Mouse (Mus musculus) small intestine, adult 2 months (tissue): Measurements from ENCODE around the gene Socs1. TPM values are rescaled to one million over a fixed set of nuclear protein-coding genes. Genes with fewer than 3 reads are reported as not detected.

Experiments used
- H3K27ac ChIP-seq: fragments of 200-500 bp; 2 replicates; pipeline ENCODE4 v1.5.1; 2012; ENCODE audit warnings: low read depth, low read length, control low read depth, inconsistent platforms; ENCODE audit not compliant: insufficient read depth
- H3K27me3 ChIP-seq: fragments of 200-500 bp; 2 replicates; pipeline ENCODE4 v1.6.1; 2012; ENCODE audit warnings: mild to moderate bottlenecking, moderate library complexity, low read length, inconsistent platforms; ENCODE audit not compliant: control insufficient read depth, insufficient read depth
- H3K36me3 ChIP-seq: fragments of 200-500 bp; 2 replicates; pipeline ENCODE4 v1.6.1; 2012; ENCODE audit warnings: mild to moderate bottlenecking, low read length, control low read depth, inconsistent platforms; ENCODE audit not compliant: control insufficient read depth, insufficient read depth
- H3K4me1 ChIP-seq: fragments of 200-500 bp; 2 replicates; pipeline ENCODE4 v1.6.1; 2012; ENCODE audit warnings: low read length, inconsistent platforms, mixed read lengths; ENCODE audit not compliant: control insufficient read depth, insufficient read depth, insufficient read length
- H3K4me3 ChIP-seq: fragments of 200-500 bp; 2 replicates; pipeline ENCODE4 v1.5.1; 2012; ENCODE audit warnings: low read depth, mild to moderate bottlenecking, control low read depth, inconsistent platforms, low read length, moderate library complexity
- CTCF ChIP-seq: fragments of 200-500 bp; IDR thresholded peaks from 2 replicates; pipeline ENCODE4 v1.5.1; 2012; ENCODE audit warnings: low read depth, mild to moderate bottlenecking, control low read depth, inconsistent platforms, low read length, moderate library complexity, mixed read lengths; ENCODE audit not compliant: insufficient replicate concordance, insufficient read length; ENCODE audit errors: extremely low read depth
- POLR2A ChIP-seq: fragments of 200-500 bp; IDR thresholded peaks from 2 replicates; pipeline ENCODE4 v1.6.1; 2012; ENCODE audit warnings: low read depth, mild to moderate bottlenecking, control low read depth, inconsistent platforms, low read length, moderate library complexity
- WGBS: fragments of 180-500 bp; shearing (Covaris S2); methylation state at CpG from one replicate; pipeline ENCODE4 v1.1.7; 2018; 5-methylcytosine and 5-hydroxymethylcytosine counted together
- polyA plus RNA-seq: library from polyadenylated mRNA; depleted of rRNA; stranded (reverse); fragments of >200 nt; gene quantifications from 2 replicates; pipeline ENCODE4 v1.2.3, GENCODE M21; 2012

Gene Socs1
- polyA plus RNA-seq, 1 experiment, result 33.6 TPM

DNA sequence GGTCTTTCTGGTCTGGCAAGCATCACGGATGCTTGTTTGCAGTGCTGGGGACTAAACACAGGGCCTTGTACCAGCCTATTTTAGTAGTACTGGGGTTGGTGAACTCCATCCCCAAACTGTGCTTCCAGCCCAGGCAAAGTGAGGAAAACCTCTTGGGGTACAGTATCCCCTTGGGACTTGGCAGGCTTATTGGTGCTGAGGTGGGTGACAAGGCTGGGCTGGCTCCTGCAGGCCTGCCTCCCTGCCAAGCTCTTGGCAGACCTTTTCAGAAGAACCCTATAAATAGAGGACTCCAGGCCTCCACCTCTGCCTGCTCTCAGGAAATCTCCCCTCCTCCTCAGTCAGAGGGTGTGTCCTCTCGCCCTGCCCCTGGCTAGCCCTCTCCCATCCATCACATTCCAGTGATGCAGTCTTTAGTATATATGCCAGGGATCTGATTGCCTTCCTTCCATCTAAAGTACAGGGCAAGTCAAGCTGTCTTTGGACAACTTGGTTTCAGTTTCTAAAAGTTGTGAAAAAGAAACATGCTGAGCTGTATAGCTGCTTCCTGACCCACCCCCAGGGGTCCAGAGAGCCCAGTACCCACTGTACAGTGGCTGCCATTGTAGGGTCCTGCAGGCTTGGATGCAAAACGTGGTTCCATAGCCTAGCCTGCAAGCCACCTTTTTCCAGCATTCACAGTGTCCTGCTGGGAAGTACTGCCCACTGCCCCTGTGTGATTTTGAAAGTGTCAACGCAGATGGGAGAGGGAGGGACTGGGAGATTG is 1.6 kb upstream of the Socs1 start:
- Histone ChIP-seq H3K36me3 (peaks cover 6% of the 10 kb centered on the region), H3K4me1 (peaks cover 24% of the 10 kb centered on the region), H3K27ac (peak overlapping the region; percentile 10; the same call in 1 of the 2 replicates), H3K4me3 (no peak overlapping the region), H3K27me3 (no peaks in the 10 kb centered on the region)
- 59% methylated on average over 4 of the region's 4 CpGs for WGBS
- TF ChIP-seq CTCF (no peak), POLR2A (no peak; the same call in 1 of the 2 replicates)

DNA sequence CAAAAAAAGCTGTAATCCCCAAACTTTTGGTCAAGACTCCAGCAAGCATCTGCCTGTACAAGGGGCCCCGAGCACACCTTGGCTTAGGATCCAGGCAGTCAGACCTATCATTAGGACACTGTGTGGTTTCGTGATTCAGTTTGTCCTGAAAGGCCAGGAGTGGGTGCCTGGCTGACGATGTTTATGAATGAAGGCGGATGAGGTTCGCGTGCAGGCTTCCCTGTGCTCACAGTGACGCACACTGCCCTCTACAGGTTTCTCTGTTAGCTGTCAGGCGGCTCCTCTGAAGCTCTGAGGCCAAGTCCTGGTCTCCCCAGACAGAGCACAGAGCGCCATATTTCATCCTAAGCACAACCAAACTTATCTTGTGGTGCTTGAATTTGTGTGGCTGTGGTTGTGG is 952 bp upstream of the Socs1 start:
- Histone ChIP-seq H3K4me1 (peaks cover 24% of the 10 kb centered on the region), H3K27ac (peak overlapping the region; percentile 98), H3K27me3 (no peaks in the 10 kb centered on the region), H3K4me3 (peak overlapping the region; percentile 75), H3K36me3 (peaks cover 6% of the 10 kb centered on the region)
- TF ChIP-seq CTCF (peak; percentile 88), POLR2A (peak; percentile 36)
- WGBS, result under 1% methylated on average over 9 of the region's 9 CpGs

DNA sequence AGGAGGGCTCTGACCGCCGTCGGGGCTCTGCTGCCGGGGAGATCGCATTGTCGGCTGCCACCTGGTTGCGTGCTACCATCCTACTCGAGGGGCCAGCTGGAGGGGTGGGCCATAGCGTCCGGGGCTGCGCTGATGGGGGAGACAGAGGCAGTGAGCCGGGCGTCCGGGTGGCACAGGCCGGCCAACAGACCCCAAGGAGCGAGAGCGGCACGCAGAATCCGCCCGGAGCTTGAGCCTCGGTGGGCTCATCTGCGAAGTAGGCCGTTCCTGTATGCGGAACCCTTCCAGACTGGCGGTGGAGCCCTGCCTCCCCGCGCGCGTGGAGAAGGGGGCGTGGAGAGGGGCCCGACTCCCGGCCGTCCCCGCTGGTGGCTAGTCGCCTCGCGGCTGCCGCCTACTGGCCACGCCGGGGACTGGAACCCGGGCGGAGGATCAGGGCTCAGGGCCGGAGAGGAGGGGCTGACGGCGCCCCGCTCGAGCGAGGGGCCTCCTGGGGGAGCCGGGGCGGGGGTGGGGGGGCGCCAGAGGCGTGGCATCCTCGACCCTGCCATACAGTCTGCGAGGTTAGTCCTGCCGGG is 454 bp downstream of the Socs1 start:
- Histone ChIP-seq H3K4me1 (peaks cover 24% of the 10 kb centered on the region), H3K27ac (peak overlapping the region; percentile 59), H3K4me3 (peak overlapping the region; percentile 75), H3K36me3 (peaks cover 6% of the 10 kb centered on the region), H3K27me3 (no peaks in the 10 kb centered on the region)
- under 1% methylated on average over 55 of the region's 55 CpGs for WGBS
- peak; percentile 73 for TF ChIP-seq CTCF
- no peak for TF ChIP-seq POLR2A

DNA sequence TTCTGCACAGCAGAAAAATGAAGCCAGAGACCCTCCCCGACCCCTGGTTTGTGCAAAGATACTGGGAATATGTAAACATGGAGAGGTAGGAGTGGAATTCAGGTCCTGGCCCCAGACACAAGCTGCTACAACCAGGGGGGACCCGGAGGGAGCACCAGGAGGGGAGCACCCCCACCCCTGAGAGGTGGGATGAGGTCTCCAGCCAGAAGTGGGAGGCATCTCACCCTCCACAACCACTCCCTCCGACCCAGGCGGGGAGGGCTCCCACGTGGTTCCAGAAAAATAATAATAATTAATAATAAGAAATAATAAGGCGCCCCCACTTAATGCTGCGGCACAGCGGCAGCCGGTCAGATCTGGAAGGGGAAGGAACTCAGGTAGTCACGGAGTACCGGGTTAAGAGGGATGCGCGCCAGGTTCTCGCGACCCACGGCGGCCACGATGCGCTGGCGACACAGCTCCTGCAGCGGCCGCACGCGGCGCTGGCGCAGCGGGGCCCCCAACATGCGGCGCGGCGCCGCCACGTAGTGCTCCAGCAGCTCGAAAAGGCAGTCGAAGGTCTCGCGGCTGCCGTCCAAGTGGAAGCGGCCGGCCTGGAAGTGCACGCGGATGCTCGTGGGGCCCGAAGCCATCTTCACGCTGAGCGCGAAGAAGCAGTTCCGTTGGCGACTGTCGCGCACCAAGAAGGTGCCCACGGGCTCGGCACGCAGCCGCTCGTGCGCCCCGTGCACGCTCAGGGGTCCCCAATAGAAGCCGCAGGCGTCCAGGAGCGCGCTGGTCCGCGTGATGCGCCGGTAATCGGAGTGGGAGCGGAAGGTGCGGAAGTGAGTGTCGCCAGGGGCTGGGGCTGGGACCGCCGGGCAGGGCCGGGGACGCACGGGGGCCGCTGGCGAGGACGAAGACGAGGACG is 1.2 kb downstream of the Socs1 start:
- whole genome bisulfite sequencing, result 3% methylated on average over 81 of the region's 81 CpGs
- peaks cover 6% of the 10 kb centered on the region for H3K36me3 ChIP-seq
- H3K4me3 ChIP-seq, result peak overlapping the region; percentile 75
- H3K4me1 ChIP-seq, result peaks cover 24% of the 10 kb centered on the region
- TF ChIP-seq CTCF (no peak), POLR2A (no peak)
- H3K27ac ChIP-seq, result peak overlapping the region; percentile 13; the same call in 1 of the 2 replicates
- no peaks in the 10 kb centered on the region for H3K27me3 ChIP-seq

DNA sequence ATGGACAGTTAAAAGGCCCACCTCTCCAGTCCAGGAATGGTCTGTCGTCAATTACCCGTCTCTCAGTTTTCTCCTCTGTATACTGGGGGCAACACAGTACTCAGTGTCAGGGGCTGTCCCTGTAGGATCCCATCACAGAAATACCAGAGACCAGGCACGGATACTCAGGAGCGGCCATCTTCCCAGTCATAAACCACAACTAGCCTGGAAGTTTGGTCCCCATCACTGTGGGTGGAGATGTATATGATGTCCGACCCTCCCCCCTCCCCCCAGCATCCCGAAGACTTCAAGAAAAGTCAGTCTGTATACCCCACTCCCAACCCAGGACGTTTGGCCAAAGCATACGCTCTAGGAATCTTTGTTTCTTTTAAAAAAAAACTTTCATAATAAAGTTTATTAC is 1.9 kb downstream of the Socs1 start:
- H3K27me3 ChIP-seq, result no peaks in the 10 kb centered on the region
- H3K27ac ChIP-seq, result no peak overlapping the region
- H3K36me3 ChIP-seq, result peaks cover 6% of the 10 kb centered on the region
- TF ChIP-seq CTCF (no peak), POLR2A (no peak)
- 80% methylated on average over 8 of the region's 8 CpGs for WGBS
- peak overlapping the region; percentile 33 for H3K4me3 ChIP-seq
- peaks cover 24% of the 10 kb centered on the region for H3K4me1 ChIP-seq

DNA sequence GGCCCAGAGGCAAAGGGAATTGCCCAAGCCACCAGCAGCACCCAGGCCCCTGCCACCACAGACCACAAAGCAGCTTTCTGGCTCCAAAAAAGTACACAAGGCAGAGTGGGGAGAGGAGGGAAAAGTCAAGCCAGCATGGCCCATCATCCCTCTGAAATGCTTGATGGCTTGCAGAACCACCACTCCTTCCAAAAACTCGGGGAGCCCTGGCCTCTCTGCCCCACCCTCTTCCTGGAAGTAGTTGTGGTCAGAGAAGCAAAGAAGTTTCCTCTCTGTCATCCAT is 2.2 kb downstream of the Socs1 start:
- Histone ChIP-seq H3K4me3 (peak overlapping the region; percentile 33), H3K27me3 (no peaks in the 10 kb centered on the region), H3K27ac (no peak overlapping the region), H3K36me3 (peaks cover 6% of the 10 kb centered on the region), H3K4me1 (peaks cover 22% of the 10 kb centered on the region)
- TF ChIP-seq CTCF (no peak), POLR2A (no peak)
- WGBS, result 31% methylated on average over 1 of the region's 1 CpGs
